Mouse (Mus musculus): ENCODE data around the gene Olfr1496.

The Olfr1496 gene

DNA sequence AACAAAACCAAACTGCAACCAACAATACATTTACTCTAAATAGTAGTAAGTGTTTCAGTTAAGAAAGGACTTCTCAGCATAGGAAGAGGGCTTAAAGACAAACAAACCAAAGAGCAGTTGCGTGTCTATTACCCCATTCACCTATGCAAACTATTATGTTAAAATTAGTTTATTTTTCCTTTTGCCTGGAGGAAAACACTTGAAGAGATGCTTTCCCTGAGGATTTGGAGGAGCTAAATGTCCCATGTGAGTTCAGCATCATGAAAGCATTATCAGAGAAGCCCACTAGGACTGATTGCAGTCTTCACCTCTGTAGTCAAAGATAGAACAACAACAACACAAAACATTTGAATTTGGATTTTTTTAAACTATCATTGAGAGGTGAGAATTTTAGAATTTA lies at the start of gene Olfr1496:
Olfr1496 (plus strand) TSS at position 301 of the 400 bp plus-strand sequence.
- no peak for TF ChIP-seq GATA4 (IDR thresholded peaks at IDR 0.05; ENCODE audit: insufficient replicate concordance, low read length)

DNA sequence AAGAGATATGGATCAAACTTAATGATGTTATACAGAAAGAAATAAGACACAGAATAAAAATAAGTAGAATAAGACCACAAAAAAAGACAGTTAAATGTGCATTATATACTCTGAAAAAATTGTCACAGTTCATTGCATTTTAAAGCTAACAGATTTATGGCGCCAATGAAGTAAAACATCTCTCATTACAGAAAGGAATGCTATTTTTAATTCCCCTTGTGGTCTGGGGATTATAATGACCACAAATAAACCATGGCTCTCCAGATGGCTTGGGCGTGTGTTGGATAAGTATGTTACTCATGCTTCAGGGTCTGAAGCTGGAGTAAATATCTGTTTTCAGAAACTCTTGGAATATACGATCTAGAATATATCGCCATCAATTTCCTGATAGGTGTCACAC lies 38.2 kb upstream of the Olfr1496 start, which contains the start of gene Olfr1494:
Olfr1494 (plus strand) TSS at position 301 of the 400 bp plus-strand sequence.
- no peak for TF ChIP-seq GATA4 (IDR thresholded peaks at IDR 0.05; ENCODE audit: insufficient replicate concordance, low read length)

DNA sequence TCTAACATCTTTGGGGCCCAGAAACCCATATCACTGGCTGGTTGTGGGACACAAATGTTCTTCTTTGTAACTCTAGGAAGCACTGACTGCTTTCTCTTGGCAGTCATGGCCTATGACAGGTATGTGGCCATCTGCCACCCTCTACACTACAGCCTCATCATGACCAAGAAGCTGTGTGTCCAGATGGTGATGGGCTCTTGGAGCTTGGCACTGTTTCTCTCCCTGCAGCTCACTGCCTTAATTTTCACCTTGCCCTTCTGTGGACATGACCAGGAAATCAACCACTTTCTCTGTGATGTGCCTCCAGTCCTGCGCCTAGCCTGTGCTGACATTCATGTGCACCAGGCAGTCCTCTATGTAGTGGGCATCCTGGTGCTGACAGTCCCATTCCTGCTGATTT lies 28.3 kb upstream of the Olfr1496 start:
- no peak for TF ChIP-seq GATA4 (IDR thresholded peaks at IDR 0.05; ENCODE audit: insufficient replicate concordance, low read length)

DNA sequence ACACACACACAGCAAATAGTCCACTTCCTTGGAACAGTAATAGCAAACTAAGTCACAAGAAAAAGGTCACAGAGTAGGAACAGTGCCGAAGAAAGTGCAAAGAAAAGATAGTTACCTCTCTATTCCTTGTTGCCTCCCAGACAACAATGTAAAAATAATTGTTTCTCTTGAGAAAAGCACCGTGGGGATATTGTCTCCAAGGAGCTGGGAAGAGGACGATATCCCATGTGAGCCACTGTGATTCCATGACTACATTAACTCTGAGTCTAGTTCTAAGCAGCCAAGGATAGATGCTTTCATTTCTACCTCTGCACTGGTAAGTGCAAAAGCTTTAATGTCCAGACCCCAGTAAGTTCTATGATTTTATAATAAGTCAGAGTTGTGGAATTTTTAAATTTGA lies 13.4 kb upstream of the Olfr1496 start, which contains the start of gene Olfr1495:
Olfr1495 (plus strand) TSS at position 301 of the 400 bp plus-strand sequence.
- no peak for TF ChIP-seq GATA4 (IDR thresholded peaks at IDR 0.05; ENCODE audit: insufficient replicate concordance, low read length)

DNA sequence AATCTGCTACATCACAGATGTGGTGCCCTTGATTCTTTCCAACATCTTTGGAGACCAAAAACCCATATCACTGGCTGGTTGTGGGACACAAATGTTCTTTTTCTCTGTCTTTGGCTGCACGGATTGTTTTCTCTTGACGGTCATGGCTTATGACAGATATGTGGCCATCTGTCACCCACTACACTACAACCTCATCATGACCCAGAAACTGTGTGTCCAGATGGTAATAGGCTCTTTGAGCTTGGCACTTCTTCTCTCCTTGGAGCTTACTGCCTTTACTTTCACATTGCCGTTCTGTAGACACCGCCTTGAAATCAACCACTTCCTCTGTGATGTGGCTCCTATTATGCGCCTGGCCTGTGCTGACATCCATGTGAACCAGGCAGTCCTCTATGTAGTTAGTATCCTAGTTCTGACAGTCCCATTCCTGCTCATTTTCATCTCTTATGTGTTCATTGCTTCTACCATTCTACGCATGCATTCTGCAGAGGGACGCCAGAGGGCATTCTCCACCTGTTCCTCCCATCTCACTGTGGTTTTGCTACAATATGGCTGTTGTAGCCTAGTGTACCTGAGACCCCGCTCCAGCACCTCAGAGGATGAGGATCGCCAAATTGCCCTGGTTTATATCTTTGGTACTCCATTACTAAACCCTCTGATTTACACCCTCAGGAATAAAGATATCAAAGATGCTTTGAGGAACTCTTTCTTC lies 9.0 kb upstream of the Olfr1496 start:
- TF ChIP-seq GATA4 (IDR thresholded peaks at IDR 0.05; ENCODE audit: insufficient replicate concordance, low read length): no peak

DNA sequence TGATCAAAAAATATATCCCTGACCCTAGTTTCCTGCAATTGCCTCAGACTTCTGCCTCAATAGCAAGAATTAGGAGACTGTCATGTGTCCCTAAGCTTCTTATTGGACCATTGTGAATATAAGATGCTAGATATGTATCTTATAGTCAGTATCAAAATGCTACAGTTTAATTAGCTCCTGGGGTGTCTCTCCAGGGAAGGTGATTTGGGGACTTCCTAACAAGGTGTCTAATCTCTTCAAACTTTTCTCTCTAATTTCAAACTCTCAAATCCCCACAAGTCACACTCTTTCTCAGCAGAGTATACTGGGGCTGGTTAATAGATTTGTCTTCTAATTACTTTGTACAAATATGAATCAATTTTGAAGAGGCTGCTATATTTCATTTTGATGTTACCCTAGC lies 20.4 kb downstream of the Olfr1496 start, which contains the start of gene Olfr1497:
Olfr1497 (minus strand) TSS at position 101 of the 400 bp plus-strand sequence.
- TF ChIP-seq GATA4 (IDR thresholded peaks at IDR 0.05; ENCODE audit: insufficient replicate concordance, low read length): no peak

DNA sequence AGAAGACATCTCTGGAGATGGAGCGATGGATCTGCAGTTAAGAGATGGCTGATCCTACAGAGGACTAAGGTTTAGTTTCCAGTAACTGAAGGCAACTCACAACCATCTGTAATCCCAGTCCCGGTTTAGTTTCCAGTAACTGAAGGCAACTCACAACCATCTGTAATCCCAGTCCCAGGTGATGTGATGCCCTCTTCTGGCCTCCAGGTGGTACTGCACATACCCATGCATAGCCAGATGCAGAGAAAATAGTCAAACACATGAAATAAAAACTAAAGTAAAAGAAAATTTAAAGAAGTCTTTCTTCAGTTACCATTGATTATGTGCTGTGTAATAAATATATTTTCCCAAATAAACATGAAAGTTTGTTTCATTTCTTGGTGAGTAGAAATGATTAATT lies 35.1 kb downstream of the Olfr1496 start:
- no peak for TF ChIP-seq GATA4 (IDR thresholded peaks at IDR 0.05; ENCODE audit: insufficient replicate concordance, low read length)

DNA sequence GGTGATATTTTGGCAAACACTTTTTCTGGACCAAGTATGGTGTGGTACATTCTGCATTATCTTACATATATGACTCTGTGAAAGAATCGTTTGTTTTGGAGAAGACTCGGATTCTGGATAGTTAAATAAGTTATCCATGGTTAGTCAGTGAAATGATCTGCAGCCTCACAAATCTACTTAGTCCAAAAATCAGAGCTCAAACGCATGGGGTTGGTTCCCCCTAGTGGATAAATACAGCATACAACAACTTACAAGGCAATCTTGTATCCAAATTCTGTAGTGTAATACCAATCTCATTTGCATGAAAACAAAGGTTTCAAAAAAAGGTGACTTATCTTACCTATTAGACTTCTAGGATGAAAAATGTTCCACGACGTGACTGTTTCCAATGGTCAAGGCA lies 41.1 kb downstream of the Olfr1496 start:
- no peak for TF ChIP-seq GATA4 (IDR thresholded peaks at IDR 0.05; ENCODE audit: insufficient replicate concordance, low read length)

DNA sequence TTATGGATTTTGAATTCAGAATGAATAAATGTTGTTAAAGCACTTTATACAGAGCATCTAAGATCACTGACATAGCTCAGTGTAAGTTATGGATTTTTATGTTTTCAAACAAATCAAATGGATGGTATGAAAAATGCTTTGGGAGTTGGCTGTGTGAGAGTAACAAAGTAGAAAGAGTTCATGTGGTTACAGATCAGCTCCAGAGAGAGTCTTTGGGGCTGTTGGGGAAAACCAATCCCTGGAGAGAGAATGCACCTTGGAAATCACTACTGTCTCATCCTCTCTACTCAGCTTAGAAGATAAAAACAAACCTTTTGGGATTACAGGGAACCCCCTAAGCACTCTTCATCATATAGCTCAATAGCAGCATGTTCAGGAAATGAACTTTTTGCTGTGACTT lies 41.7 kb downstream of the Olfr1496 start, which contains the start of gene Olfr1499:
Olfr1499 (minus strand) TSS at position 101 of the 400 bp plus-strand sequence.
- no peak for TF ChIP-seq GATA4 (IDR thresholded peaks at IDR 0.05; ENCODE audit: insufficient replicate concordance, low read length)

DNA sequence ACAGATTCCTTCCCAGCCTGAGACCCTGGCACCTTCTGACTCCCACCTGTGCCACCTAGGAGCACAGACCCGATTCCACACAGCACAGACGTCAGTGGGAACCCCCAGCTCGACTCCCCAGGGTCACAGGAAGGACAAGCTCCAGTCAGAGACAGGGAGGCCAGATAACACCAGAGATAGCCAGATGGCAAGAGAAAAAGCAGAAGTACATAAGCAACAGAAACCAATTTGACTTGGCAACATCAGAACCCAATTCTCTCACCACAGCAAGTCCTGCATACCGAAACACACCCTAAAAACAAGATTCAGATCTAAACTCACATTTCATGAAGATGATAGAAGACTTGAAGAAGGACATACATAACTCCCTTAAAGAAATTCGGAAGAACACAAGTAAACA lies 43.2 kb downstream of the Olfr1496 start:
- no peak for TF ChIP-seq GATA4 (IDR thresholded peaks at IDR 0.05; ENCODE audit: insufficient replicate concordance, low read length)

DNA sequence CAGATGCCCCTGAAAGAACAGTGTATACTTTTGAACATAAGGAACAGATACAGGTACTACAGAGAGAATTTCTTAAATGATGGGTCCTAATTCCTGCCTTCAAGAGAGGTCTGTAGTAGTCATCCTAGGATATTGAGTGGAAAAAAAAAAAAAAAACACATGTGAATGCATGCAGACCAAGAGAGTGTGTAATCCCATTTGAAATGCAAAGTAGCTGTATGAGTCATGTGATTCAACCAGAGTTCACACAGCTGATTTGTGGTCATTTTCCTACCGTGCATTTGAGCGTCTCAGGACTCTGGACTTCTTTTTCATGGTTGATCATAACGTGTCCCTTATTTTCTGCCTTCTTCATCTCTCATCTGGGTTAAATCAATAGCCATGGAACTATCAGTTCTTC lies 50.8 kb downstream of the Olfr1496 start:
- TF ChIP-seq GATA4 (IDR thresholded peaks at IDR 0.05; ENCODE audit: insufficient replicate concordance, low read length): no peak

DNA sequence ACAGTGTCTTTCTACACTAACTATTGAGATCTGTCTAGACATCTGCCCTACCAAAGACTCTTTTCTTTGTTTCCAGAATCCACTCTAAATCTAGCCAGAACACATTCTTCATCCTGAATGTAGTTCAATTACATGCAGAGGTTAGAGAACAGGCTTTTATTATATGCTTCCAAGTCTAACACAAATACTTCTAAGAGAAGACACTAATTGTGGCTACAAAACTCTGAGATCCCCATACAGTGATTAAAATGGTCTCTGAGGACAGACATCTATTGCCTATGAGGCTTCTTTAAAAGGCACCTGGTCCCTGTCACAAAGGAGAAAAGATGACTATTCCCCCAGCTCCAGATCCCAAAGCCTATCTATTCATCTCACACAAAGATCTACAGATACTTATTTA lies 52.7 kb downstream of the Olfr1496 start, which contains the start of gene Olfr1500:
Olfr1500 (minus strand) TSS at position 101 of the 400 bp plus-strand sequence.
- TF ChIP-seq GATA4 (IDR thresholded peaks at IDR 0.05; ENCODE audit: insufficient replicate concordance, low read length): no peak

Data from liver, adult (tissue).